Mouse (Mus musculus) T-helper 17 cell (primary cell): ENCODE data around the gene Scn2a.

ENCODE experiments used
- in situ Hi-C, 2 experiments: fragments of 300-600 bp; cut with MboI, MseI; formaldehyde crosslinking; loops; 1 replicate in 1 of 2; 2 replicates in 1 of 2; pipeline ENCODE4 v1.15.1; 2025; ENCODE audit warnings: high pct_unique_total_duplicates in 2 of 2

The Scn2a gene

DNA sequence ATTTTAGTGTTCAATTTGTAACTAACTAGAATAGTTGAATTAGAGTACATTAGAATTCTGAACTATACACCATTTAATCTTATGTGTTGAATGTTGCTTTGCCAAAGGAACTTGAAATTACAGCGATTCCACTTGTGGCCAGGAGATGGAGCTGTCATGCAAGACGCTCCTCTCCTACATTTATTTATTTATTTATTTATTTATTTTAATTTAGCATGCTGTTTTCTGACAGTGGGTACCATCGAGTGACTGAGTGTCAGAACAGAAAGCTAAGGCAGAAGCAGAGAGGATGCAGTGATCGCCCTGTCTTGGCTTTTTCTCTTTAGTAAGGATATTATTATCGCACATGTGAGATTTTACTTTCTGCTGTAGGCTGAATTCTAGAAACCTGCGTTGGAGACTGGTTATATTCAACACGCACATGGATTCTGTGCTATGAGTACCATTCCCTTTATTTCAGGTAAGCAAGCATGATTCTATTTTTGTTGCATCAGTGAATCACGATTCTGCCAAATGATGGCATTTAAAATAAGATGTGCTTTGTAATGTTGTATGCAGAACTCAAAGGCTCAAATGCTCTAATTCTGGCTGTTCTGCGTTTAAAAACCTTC is at the start of gene Scn2a:
Scn2a (plus strand) TSS at position 216 of the 611 bp plus-strand sequence.
- in situ Hi-C loops = no loop called here

DNA sequence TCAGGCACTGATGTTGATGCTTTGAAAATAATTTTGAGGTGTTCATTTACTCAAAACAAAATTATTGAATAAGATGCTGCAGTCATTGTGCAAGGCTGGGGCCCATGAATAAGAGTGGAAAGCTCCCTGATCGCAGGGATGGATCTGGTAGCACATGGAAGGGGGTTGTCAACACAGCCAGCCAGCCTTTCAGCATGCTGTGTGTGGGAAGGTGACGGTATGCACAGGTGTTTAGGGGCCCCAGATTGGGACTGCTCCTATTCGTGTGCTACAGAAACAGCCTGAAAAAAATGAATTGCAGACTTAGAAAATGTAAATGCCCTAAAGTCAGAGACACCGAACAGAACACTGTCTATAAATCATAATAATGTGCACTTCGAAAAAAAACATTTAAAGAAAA is 32.9 kb upstream of the Scn2a start:
- in situ Hi-C loops = no loop called here

DNA sequence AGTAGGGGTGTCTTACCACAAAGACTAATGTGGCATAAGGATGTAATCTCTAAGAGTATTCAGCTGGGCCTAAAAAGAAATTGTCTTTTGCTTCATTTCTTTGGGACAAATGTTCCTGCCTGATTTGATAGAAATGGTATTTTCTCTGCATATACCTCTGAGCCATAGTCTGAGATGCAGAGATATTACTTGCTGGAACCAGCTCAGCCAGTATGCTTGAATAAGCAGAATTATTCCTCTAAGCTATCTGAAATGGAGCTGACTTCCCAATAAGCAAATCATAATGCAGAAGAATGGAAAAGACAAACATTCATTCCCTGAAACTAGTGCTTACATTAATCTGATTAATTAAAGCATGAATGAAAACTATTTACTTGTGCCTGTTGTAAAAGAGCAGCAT is 12.8 kb upstream of the Scn2a start:
- in situ Hi-C loops = no loop called here

DNA sequence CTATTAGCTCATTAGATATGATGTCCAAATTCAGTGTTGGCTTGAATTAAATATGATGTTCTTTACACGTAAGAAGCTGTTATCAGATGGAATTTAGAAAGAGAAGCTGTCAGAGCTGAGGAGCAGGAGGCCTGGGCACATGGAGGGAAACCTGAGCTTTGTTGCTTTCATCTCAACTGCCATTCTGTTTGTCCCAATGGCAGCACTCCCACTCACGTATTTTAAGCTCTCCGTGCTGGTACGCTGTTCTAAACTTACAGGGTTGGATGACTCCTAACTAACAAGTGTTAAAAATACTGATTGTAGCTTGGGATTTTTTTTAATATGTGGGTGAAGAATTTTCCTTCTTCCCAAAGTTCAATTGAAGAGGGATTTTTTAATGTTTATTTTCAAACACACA is 8.7 kb upstream of the Scn2a start:
- in situ Hi-C loops = no loop called here

DNA sequence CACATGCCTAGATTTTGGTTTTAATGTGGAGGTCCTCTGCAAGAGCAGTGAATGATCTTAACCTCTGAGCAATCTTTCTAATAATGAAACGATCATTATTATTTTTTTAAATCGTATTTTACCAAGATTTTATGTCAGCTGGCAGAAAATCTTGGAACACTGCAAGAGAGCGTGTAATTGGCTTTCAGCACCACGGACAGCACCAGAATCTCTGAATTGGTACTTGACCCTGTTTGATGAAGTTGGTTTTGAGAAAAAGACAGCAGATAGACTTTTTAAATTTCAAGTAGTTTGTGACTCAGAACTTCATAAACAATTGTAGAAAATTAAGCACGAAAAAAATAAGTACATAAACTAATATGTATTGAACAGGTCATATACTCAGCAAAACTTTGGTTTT is 790 bp upstream of the Scn2a start:
- in situ Hi-C loops = no loop called here

DNA sequence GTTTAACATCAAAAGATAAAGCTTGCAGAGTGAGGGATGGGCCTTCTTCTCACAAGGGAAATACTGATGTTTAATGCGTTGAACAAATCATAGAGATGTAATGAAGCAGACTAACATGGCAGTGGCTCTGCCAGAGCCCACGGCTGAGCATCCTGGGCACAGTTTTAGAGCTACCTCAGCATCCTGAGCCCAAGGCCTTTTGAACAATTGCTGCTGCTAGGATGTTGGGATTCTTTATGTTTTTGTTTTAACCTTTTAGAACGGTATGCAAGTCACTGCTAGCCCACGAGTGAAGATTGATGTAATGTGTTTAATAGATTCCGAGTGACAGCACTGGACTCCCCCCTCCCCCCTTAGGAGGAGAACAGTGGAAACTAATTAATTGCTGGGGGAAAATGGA is 683 bp downstream of the Scn2a start:
- in situ Hi-C loops = no loop called here

DNA sequence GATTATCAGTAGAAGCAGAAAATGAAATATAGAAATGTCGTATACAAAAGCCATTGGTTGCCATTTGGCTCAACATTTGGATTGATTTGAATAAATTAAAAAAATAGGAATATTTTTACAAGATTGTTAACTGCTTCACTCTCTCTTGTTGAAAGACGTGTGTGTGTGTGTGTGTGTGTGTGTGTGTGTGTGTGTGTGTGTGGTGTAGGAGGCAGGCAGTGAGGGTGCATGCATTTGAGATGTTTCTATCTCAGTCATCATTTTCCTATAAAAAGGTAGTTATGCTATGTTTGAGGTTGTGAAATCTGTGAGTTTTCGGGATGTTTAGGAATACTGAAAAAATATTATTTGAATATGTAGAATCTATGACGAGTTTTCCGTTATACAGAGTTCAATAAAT is 1.3 kb downstream of the Scn2a start:
- in situ Hi-C loops = no loop called here

DNA sequence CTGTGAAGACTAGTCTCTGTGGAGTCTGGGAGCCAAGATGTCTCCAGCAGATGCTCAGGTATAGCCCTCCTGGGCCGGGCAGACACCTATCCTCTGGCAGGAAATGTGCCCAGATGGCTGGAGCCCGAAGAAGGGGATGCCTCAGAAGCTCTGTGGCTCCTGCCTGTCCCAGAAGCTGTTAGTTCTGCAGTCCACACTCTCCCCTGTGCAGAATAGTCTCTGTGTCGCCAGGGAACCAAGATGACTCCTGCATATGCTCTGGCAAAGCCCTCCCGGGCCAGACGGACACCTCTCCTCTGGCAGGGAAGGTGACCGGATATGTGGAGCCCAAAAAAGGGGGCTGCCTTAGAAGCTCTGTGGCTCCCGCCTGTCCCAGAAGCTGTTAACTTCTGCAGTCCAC is 32.1 kb downstream of the Scn2a start:
- in situ Hi-C loops = no loop called here

DNA sequence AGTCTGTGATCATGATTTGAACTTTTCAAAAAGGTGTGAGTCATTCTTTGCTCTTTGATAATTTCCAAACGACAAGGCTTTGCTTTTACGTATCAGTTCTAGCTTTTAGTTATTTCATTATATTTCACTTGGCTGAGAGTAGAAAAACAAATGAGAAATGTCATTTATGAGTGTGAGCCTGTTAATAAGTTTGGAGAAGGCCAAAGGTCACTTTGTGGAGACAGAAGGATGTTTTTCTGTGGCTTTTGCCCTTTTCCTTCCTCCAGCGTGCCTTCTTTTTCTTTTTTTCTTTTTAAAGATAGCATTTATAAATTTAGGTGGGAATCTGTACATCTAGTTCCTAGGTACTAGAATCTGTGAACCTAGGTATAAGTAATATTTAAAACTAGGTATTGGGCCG is 36.5 kb downstream of the Scn2a start:
- in situ Hi-C loops = no loop called here

DNA sequence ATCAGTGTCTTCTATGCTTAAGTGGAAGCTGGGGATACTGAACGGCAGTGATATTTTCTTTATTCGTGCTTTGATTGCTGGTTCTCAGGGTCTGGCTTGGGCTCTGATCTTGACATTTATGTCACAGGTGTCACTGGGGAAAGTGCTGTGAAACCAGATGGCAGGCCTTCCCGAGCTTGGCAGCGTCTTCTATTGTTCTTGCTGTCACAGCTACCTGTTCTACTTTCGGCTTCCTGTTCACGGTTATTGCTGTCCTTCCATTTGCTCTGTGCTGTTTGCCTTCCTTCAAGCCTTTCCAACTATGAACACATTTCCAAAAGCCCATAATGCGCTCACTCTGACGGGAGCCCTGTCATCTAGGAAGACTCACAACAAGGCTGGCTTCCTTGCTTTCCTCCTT is 37.9 kb downstream of the Scn2a start:
- in situ Hi-C loops = no loop called here

DNA sequence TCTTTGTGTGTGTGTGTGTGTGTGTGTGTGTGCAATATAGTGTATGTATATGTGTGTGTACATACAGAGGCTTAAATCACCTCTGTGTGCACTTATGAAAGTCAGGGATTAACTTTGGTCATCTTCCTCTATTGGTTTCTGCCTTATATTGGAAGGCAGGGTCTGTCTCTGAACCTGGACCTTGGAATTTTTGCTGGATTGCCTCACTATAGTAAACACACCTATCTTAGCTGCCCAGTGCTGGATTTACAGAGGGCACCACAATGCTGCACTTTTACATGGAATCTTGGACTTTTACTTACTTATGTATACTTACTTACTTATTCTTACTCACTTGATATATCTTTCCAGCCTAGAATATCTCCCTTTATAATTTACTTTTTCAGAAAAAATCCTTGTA is 43.3 kb downstream of the Scn2a start:
- in situ Hi-C loops = no loop called here

DNA sequence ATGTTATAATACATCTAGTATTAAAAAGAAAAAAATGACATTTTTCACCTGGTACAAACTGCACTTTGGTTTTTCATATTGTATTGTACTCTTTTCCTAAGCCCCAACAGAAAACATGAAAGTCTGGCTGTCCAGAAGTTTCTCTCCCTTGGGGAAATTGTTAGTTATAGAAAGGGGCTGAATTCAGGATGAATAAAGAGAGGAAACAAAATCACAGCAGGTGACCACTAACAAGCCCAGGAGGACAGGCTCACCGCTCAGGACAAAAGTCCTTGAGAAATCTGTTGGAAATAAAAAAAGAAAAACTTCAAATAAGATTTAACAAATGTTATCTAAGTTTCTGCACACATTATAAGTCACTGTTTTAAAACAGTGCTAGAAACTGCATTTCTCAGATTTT is 43.9 kb downstream of the Scn2a start:
- in situ Hi-C loops = no loop called here

DNA sequence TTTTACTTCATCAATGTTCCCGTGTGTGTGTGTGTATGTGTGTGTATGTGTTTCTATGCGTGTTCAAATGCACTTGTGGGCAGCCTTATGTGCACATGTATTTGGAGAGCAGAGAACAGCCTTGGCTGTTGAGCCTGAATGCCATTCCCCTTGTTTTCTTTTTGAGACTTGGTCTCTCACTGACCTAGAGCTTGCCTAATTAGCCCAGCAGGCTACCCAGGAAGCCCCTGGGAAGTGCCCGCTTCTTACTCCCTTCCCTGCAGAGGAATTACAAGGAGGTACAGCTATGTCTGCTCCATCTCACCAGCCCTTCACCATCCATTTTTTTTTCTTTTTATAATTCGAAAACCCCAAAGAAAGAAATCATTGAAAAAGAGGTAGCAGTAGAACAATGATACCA is 44.6 kb downstream of the Scn2a start:
- in situ Hi-C loops = no loop called here

DNA sequence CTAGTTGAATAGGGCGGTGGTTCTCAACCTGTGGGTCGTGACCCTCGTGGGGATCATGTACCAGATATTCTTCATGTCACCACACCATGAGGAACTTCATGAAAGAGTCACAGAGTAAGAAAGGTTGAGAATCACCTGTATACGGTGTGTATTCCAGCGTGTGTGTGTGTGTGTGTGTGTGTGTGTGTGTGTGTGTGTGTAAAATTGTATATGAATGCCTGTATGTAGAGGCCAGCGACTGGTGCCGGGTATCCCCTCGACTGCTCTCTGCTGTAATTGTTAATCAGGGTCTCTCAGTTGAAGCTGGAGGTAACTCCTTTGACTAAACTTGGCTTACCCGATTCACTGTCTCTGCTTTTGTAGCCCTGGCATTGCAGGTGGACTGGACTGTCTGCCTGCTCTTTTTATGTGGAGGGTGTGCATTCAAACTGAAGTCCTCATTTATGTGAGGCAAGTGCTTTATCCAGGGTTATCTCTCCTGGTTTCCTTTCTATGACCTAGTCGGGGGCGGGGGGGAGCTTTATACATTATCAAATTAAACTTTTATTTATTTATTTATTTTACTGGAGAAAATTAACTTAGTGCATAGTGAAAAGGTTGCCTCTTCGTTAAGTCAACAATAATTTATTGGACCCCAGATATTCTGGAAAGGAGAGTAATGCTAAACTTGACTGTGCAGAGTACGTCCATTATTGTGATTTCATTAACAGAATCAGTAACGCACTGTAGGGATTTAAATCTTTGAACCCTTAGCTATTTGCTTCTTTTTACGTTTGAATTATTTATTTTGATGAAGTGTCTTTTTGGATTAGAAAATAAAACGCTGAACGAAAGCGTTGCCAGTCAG is 47.2 kb downstream of the Scn2a start:
- in situ Hi-C loops = no loop called here

DNA sequence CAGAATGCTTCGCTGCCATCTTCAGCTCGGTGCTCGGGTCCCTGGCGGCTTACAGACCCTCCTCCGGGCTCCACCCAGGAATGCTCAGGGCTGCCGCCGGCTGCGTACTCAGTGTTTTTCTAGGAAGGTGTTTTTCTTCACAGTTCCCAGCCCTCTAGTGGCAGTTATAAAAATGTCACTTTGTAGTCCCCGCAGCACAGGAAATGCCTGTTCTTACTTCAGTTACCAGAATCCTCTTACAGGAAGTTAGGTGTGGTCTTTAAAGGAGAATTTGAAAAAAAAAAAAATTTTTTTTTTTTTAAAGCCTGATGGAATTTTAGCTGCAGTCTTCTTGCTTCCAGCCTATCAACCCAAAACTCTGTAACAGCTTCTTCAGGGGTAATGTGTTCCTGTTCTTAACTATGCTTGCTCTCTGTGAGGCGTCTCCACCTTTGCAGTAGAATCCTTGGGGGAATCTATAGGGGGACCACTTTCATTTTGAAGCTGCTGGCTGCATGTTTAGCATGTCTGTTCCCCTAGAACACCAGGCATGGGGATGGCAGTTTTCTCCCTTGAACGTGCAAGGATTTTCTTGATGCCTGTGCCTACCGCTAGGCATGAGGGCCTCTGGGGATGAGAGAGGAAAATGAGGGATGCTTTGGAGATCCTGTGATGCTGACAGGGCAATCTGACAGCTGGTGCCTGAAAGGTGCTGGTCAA is 48.0 kb downstream of the Scn2a start:
- in situ Hi-C loops = no loop called here

DNA sequence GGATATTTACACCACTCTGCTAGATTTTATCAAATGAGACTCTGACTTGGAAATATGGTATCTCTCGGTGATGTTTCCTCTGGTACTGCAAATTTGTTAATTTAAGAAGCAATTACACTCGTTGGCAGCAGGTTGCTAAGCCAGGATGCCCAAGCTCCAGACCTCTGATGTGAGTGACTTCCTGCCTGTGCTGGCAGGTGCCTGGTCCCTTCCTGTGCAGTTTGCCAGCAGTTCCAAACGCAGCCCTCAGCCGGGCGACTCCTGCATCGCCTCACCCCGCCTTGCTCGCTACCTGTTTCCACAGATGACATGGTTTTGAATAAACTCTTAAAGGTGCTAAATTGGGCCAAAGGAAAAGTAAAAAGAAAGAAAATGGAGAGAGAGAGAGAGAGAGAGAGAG is 49.0 kb downstream of the Scn2a start:
- in situ Hi-C loops = no loop called here

DNA sequence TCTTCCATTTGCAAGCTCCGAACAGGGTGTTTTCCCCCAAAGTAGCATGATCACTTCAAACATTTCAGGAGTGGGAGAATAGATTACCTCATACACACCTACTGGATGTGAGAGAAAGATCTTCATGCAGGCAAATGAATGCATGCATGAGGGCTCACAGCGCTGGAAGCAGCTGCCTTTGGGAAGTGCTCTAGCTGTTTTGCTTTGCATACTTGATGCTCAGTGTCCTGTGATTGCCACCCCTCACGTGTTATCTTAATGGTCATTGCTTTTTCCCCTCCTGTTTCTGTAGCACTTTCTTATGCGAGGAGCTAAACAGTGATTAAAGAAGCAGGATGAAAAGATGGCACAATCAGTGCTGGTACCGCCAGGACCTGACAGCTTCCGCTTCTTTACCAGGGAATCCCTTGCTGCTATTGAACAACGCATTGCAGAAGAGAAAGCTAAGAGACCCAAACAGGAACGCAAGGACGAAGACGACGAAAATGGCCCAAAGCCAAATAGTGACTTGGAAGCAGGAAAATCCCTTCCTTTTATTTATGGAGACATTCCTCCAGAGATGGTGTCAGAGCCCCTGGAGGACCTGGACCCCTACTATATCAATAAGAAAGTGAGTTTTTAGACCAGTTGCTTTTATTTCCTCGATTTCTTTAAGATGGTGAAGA is 49.7 kb downstream of the Scn2a start:
- in situ Hi-C loops = loop anchor here in 1 of 2 experiments (10.0 kb wide), 1 partner anchor 255 kb away; no protein-coding TSS in a partner anchor

DNA sequence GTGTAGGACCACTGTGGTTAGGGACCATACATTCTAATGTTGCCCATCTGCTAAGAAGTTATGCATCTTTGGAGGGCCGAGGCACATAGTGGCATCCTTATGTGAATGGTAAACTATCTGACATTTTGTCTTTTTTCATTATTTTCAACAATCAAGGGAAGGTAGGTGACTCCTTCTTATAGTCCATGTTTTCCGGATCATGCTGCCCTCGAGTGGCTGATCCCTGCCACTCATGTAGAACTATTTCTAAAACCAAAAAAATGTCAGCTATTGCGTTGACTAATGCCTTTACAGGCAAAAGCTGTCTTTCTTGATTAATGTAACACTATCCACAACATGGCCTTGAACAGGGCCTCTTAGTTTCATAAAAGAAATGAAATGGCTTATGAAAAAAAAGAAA is 59.0 kb downstream of the Scn2a start:
- in situ Hi-C loops = loop anchor here in 1 of 2 experiments (10.0 kb wide), 1 partner anchor 265 kb away; no protein-coding TSS in a partner anchor

DNA sequence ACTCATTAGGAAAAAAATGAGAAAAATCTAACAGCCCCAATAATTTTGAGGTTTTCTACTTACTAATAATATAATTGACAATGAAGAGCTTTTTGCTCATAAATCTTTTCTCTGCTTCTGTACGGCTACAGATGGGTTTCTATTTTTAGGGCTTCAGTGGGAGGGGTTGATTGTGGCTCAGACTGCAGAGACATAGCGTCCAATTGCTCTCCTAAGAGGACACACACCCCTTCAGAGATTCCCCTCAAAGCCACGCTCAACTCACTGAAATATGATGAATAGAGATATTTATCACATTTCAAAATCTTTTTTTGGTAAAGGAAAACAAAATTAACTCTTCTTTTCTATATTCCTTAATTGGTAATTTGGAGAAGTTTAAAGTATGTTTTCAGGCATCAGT is 64.6 kb downstream of the Scn2a start:
- in situ Hi-C loops = no loop called here

DNA sequence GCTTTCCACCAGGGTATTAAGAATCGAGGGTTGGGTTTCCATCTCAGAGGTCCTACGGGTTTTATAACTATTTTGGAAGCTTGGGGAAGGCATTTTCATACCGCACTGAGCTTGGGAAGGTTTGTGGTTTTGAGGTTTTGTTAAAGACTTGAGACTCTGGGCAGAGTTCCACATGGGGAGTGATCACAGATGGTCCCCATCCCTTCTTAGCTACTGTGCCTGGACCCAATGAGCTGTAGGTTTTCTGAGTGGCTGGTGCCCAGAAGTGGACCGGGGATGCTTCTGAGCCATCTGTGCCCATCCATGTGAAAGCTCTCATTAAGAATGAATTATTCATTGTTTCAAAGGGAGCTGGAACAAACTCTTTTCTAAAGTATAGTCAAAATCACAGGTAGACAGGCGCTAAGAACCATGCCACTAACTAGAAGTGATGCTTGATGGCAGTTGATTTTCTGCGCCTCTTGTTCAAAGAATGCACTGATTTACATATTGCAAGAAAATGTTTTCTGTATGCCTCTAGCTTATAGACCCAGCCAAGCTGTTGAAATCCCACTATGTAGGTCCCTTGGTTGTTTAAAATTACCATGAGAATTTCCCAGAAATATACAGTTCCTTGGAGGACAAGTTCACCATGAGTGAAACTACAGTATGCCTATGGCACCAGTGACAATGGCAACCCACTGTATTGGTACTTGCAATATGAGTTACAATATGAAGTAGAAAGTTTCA is 70.0 kb downstream of the Scn2a start:
- in situ Hi-C loops = no loop called here

DNA sequence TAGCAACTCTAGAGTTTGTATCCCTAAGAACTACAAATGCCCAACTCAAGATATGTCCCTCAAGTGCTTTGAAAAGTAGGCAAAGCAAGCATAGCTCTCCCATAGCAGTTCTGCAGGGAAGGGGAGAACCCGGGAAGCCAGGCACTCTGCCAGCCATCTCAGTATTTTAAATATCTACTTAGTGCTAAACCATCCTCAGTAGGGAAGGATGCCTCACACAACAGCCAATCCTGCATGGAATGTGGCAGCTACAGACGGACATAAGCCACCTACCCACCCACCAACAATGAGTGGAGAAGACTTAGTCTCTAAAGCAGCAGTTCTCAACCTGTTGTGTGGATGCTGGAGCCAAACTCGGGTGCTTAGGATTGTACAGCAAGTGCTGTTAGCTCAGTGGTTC is 73.9 kb downstream of the Scn2a start:
- in situ Hi-C loops = no loop called here
